Mouse (Mus musculus) forebrain, embryonic 16.5 days (tissue): ENCODE measurements at regions not wholly inside any gene's neighbourhood (a gene's known extent, or its start where the extent isn't known, plus 50 kb on each side); places are given as distances from the start of the nearest gene placed in this dataset.
A peak's percentile ranks its signal among the peaks of the same experiment; 100 is the strongest.

Source experiments
- ATAC-seq: fragments of 200-750 bp; cut with Nextera tagmentation; 2 replicates; pipeline ENCODE4 v1.8.0; 2017; ENCODE audit warnings: mild to moderate bottlenecking, moderate library complexity
- H3K27ac ChIP-seq: fragments of 300-500 bp; sonication (generic); 2 replicates; pipeline ENCODE4 v1.5.1; 2014; ENCODE audit warnings: low read length, control low read depth
- H3K27me3 ChIP-seq: fragments of 300-500 bp; sonication (generic); replicated peaks from 2 replicates; pipeline ENCODE4 v1.6.1; 2014; ENCODE audit warnings: low read length; ENCODE audit not compliant: control insufficient read depth, insufficient read depth
- H3K36me3 ChIP-seq: fragments of 300-500 bp; sonication (generic); 2 replicates; pipeline ENCODE4 v1.6.1; 2014; ENCODE audit not compliant: control insufficient read depth, insufficient read depth
- H3K4me1 ChIP-seq: fragments of 300-500 bp; sonication (generic); replicated peaks from 2 replicates; pipeline ENCODE4 v1.6.1; 2014; ENCODE audit warnings: low read length; ENCODE audit not compliant: control insufficient read depth, insufficient read depth
- H3K4me2 ChIP-seq: fragments of 300-500 bp; sonication (generic); 2 replicates; pipeline ENCODE4 v1.6.1; 2014; ENCODE audit warnings: mild to moderate bottlenecking, low read length, control low read depth
- H3K4me3 ChIP-seq: fragments of 300-500 bp; sonication (generic); replicated peaks from 2 replicates; pipeline ENCODE4 v1.5.1; 2014; ENCODE audit warnings: mild to moderate bottlenecking, low read length, control low read depth
- H3K9ac ChIP-seq: fragments of 300-500 bp; sonication (generic); replicated peaks from 2 replicates; pipeline ENCODE4 v1.6.1; 2014; ENCODE audit warnings: low read depth, low read length, control low read depth
- H3K9me3 ChIP-seq: fragments of 300-500 bp; sonication (generic); 2 replicates; pipeline ENCODE4 v1.6.1; 2016; ENCODE audit warnings: low read length; ENCODE audit not compliant: control insufficient read depth
- WGBS: fragments of 180-500 bp; shearing (Covaris S2); extraction: QIAGEN DNeasy Blood & Tissue Kit; methylation state at CpG from one replicate; pipeline ENCODE4 v1.1.7; 2014; 5-methylcytosine and 5-hydroxymethylcytosine counted together

- Histone ChIP-seq H3K27me3 (no peaks in the 10 kb centered on the region), H3K4me2 (no peak overlapping the region), H3K4me1 (peaks cover 2% of the 10 kb centered on the region; the same call in 1 of the 2 replicates), H3K4me3 (no peak overlapping the region), H3K9ac (no peak overlapping the region), H3K36me3 (no peaks in the 10 kb centered on the region), H3K27ac (no peak overlapping the region), H3K9me3 (no peaks in the 10 kb centered on the region)
- ATAC-seq: no peak
- WGBS: 75% methylated on average over 4 of the region's 4 CpGs
Measured at GRCm38 (mm10) chr14:48022271-48022670, 98.4 kb upstream of the Peli2 start.

GRCm38 (mm10) chr14:48024051-48024693 is 96.5 kb upstream of the Peli2 start:
- peak; percentile 72 for ATAC-seq
- H3K4me3 ChIP-seq: no peak overlapping the region
- H3K36me3 ChIP-seq: no peaks in the 10 kb centered on the region
- WGBS: 60% methylated on average over 8 of the region's 8 CpGs
- peaks cover 2% of the 10 kb centered on the region; the same call in 1 of the 2 replicates for H3K4me1 ChIP-seq
- no peak overlapping the region for H3K9ac ChIP-seq
- H3K9me3 ChIP-seq: no peaks in the 10 kb centered on the region
- H3K27me3 ChIP-seq: no peaks in the 10 kb centered on the region
- H3K27ac ChIP-seq: no peak overlapping the region
- H3K4me2 ChIP-seq: no peak overlapping the region

GRCm38 (mm10) chr14:48039286-48039790 is 81.3 kb upstream of the Peli2 start:
- H3K4me3 ChIP-seq: no peak overlapping the region
- no peak overlapping the region for H3K4me2 ChIP-seq

GRCm38 (mm10) chr14:48046094-48046493 is 74.5 kb upstream of the Peli2 start:
- 91% methylated on average over 9 of the region's 9 CpGs for WGBS
- Histone ChIP-seq H3K4me1 (no peaks in the 10 kb centered on the region), H3K4me3 (no peak overlapping the region), H3K9me3 (no peaks in the 10 kb centered on the region), H3K4me2 (no peak overlapping the region), H3K9ac (no peak overlapping the region), H3K27me3 (no peaks in the 10 kb centered on the region), H3K36me3 (no peaks in the 10 kb centered on the region), H3K27ac (no peak overlapping the region)
- ATAC-seq: no peak

More at GRCm38 (mm10) chr14:48039286-48039790, 81.3 kb upstream of the Peli2 start:
- Histone ChIP-seq H3K9me3 (no peaks in the 10 kb centered on the region), H3K27ac (no peak overlapping the region), H3K9ac (no peak overlapping the region), H3K27me3 (no peaks in the 10 kb centered on the region), H3K4me1 (no peaks in the 10 kb centered on the region; the same call in 1 of the 2 replicates), H3K36me3 (no peaks in the 10 kb centered on the region)
- no peak for ATAC-seq
- 19% methylated on average over 4 of the region's 4 CpGs for WGBS

GRCm38 (mm10) chr14:48046831-48047230 is 73.8 kb upstream of the Peli2 start:
- Histone ChIP-seq H3K9me3 (no peaks in the 10 kb centered on the region), H3K4me1 (no peaks in the 10 kb centered on the region; the same call in 1 of the 2 replicates), H3K4me2 (no peak overlapping the region), H3K36me3 (no peaks in the 10 kb centered on the region), H3K9ac (no peak overlapping the region), H3K4me3 (no peak overlapping the region), H3K27me3 (no peaks in the 10 kb centered on the region), H3K27ac (no peak overlapping the region)
- no peak for ATAC-seq
- WGBS: 89% methylated on average over 1 of the region's 1 CpGs

GRCm38 (mm10) chr14:48049698-48050459 is 70.7 kb upstream of the Peli2 start:
- H3K27ac ChIP-seq: no peak overlapping the region
- H3K9me3 ChIP-seq: no peaks in the 10 kb centered on the region
- 82% methylated on average over 5 of the region's 5 CpGs for WGBS
- no peak overlapping the region for H3K4me3 ChIP-seq
- H3K4me1 ChIP-seq: peaks cover 3% of the 10 kb centered on the region; the same call in 1 of the 2 replicates
- no peaks in the 10 kb centered on the region for H3K27me3 ChIP-seq
- no peak overlapping the region for H3K9ac ChIP-seq
- no peaks in the 10 kb centered on the region for H3K36me3 ChIP-seq
- no peak for ATAC-seq
- H3K4me2 ChIP-seq: no peak overlapping the region

GRCm38 (mm10) chr14:48050460-48050760 is 70.2 kb upstream of the Peli2 start:
- Histone ChIP-seq H3K36me3 (no peaks in the 10 kb centered on the region), H3K9ac (no peak overlapping the region), H3K27ac (no peak overlapping the region), H3K4me3 (no peak overlapping the region), H3K27me3 (no peaks in the 10 kb centered on the region), H3K9me3 (no peaks in the 10 kb centered on the region), H3K4me2 (no peak overlapping the region), H3K4me1 (peaks cover 3% of the 10 kb centered on the region; the same call in 1 of the 2 replicates)
- WGBS: 89% methylated on average over 2 of the region's 2 CpGs
- no peak for ATAC-seq

GRCm38 (mm10) chr14:48051971-48052370 is 68.7 kb upstream of the Peli2 start:
- Histone ChIP-seq H3K27me3 (no peaks in the 10 kb centered on the region), H3K36me3 (no peaks in the 10 kb centered on the region), H3K9ac (no peak overlapping the region), H3K4me1 (peaks cover 3% of the 10 kb centered on the region; the same call in 1 of the 2 replicates), H3K27ac (peak overlapping the region; percentile 63), H3K9me3 (no peaks in the 10 kb centered on the region), H3K4me2 (no peak overlapping the region), H3K4me3 (no peak overlapping the region)
- WGBS: 38% methylated on average over 3 of the region's 3 CpGs
- peak; percentile 57 for ATAC-seq

GRCm38 (mm10) chr14:48052405-48052804 is 68.2 kb upstream of the Peli2 start:
- no peak overlapping the region for H3K4me2 ChIP-seq
- H3K4me3 ChIP-seq: no peak overlapping the region
- no peaks in the 10 kb centered on the region for H3K36me3 ChIP-seq
- no peak overlapping the region for H3K9ac ChIP-seq
- H3K4me1 ChIP-seq: peaks cover 3% of the 10 kb centered on the region; the same call in 1 of the 2 replicates
- no peaks in the 10 kb centered on the region for H3K27me3 ChIP-seq
- ATAC-seq: peak; percentile 83
- 17% methylated on average over 7 of the region's 7 CpGs for WGBS
- H3K27ac ChIP-seq: peak overlapping the region; percentile 27; the same call in 1 of the 2 replicates
- no peaks in the 10 kb centered on the region for H3K9me3 ChIP-seq
